Mouse (Mus musculus) left cerebral cortex, postnatal 25 days (tissue): Measurements from ENCODE around the gene Egr2. TPM values are rescaled to one million over a fixed set of nuclear protein-coding genes. Genes with fewer than 3 reads are reported as not detected.

Experiments used
- DNase-seq, 2 experiments: peaks; one replicate each; pipeline ENCODE4 v3.0.0; 2022; ENCODE audit warnings: low spot score in 2 of 2, mixed read lengths in 1 of 2
- intact Hi-C: fragments of 180-260 bp; cut with DNase I; formaldehyde crosslinking; loops from one replicate; pipeline ENCODE4 v1.15.1; 2025
- total RNA-seq, 2 experiments: library from RNA; stranded (reverse); gene quantifications; 2 replicates each; pipeline ENCODE4 v1.2.3; 2021

Gene Egr2
- total RNA-seq, result 10 to 100 TPM; 13.8 to 15.7 TPM

DNA sequence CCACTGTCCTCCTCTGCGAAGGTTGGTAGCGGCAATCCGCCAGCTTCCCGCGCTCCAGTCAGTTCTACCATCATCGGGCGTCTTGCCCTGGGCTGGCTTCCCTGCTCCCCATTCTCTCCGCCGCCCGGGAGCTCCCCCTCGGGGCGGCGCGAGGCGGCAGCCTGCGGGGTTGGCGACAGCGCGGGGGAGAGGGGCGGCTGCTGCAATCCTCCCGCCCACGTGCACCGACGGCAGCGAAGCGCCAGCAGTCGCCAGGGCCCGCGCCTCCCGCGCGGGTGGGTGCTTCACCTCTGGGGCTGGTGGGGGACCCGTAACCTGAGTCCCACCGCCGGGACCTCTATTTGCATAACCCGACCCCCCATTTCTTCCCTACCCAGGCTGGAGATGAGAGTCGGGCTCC is at the start of gene Egr2:
Egr2 (plus strand) TSS at position 220 of the 400 bp plus-strand sequence.
- DNase-seq, result peak in 1 of 2 experiments; percentile 14
- intact Hi-C loops, result loop anchor here (1.0 kb wide), 1 partner anchor 41 kb away; no protein-coding TSS in a partner anchor

DNA sequence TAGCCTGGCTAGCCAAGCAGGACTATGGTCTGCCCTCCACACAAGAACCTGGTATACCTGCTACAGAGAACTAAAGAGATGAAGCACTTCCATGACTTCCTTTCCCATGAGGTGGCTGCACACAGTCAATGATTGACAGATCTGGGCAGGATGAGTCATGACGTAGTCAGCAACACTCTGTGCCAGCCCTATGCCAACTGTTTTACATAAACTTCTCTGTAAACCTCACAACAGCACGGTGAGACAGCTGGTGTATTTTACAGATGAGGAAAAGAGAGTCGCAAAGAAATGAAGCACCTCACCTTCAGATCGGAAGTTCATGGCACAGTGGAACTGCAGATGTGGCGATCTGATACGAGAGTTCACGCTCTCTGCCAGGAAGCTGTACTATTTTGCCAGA is 47.8 kb upstream of the Egr2 start:
- intact Hi-C loops, result no loop called here

DNA sequence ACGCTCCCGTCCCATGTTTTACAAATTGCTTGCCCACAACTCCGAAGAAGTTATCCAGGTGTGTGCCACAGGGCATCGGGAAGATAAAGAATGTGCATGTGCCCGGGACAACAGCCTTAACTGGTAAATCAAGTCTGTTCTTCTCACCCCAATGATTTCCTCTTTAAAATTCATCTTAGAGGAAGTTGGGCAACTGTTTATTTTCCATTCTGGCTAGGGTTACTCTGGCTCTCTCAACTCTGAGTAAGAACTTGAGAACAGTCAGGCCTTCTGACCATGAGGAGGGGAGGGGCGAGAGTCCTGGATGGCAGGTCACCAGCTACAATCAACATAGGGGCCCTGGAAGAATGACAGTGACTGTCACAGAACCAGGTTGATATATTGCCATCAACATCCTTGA is 45.4 kb upstream of the Egr2 start:
- DNase-seq, result no peak

More for the DNA sequence above, 47.8 kb upstream of the Egr2 start:
- DNase-seq, result peak; percentile 30 to 82

DNA sequence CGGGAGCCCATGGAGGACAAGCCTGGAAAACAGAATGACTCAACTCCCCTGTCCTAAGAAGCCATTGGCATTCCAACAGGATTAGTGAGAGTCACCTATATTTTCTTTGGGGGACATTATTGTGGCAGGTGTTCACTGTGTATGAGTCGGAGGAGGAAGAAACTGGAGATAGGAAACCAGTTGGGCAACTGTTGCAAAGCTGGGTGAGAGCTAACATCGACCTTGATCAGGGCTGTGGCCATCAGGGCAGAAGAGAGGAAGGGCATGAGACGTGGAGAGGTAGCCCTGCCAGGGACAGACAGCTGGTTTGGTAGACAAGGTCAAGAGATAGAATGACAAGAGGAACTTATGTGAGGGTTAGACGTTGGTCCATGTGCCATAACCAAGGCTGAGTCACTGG is 44.6 kb upstream of the Egr2 start:
- intact Hi-C loops, result loop anchor here (5.0 kb wide), 1 partner anchor 227 kb away; no protein-coding TSS in a partner anchor
- DNase-seq, result no peak

More for the DNA sequence above, 45.4 kb upstream of the Egr2 start:
- intact Hi-C loops, result loop anchor here (5.0 kb wide), 1 partner anchor 227 kb away; no protein-coding TSS in a partner anchor

DNA sequence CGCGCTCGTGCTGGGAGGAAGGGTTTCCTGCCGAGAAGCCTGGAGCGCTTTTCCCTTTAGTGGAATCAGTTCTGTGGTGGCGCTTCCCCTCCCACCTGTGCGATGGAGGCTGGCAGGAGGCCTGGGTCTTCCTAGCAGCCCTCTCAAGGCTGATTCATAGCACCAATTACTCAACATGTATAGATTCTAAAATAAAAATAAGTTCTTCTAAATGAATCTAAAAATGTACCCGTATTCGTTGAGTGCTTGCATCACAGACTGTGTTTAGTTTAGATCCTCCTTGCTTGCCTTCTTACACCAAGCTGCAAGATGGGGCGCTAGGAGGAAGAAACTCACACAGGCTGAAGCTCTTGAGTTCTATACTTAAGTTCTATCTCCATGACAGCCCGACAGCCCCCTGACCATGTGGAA is 43.1 kb upstream of the Egr2 start:
- peak; percentile 47 to 95 for DNase-seq
- intact Hi-C loops, result loop anchor here (1.0 to 5.0 kb wide), 2 partner anchors 9 to 225 kb away; no protein-coding TSS in a partner anchor

DNA sequence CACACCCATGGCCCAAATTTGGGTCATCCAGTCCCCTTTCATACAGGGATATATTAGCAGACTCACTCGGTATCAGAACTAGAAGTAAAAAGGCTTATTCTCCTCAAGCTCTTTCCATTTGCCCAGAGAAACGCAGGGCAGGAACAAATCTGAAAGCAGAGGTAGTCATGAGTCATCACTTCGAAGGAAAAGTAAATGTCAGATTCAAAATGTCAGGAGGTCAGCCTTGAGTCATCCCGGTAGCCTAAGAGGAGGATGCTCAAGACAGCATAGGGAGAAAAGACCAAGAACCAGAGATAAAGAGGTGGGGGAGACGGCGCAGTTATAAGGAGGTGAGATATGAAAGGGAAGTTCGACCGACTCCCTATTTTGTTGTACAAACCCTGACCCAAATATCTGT is 41.7 kb upstream of the Egr2 start:
- intact Hi-C loops, result loop anchor here (5.0 kb wide), 1 partner anchor 224 kb away; no protein-coding TSS in a partner anchor

DNA sequence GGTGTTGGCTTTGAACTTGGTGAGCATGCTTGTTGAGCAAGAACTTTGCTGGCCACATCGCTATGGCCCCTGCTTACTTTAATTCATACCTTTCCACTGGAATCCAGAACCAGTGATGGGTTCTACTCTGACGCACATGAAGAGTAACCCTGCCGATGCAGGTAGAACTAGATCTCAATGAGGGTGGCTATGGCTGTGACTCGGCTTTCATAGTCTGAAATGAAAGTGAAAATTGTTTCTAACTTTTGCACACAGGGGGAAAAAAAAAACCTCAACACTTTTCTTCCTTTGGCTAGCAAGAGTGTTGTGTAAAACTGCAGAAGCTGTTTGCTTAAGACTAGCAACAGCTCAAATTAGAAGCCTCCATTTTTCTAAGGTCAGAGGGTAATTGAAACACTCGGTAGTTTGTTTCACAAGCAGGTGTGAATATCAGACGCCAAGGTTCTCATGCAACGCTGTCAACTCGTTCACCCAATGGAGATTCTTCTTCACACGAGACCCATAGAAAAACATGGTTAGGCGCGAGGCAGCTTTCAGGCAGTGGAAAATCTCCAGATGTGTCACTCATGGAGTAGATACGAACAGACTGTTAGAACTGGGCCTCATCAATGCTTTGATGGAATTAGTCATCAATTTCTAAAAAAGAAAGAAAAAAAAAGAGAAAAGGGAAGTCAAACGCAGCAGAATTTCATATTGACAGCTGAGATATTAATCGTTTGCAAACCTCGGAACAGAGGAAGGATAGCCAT is 38.0 kb upstream of the Egr2 start:
- intact Hi-C loops, result no loop called here
- DNase-seq, result no peak

More for the DNA sequence above, 41.7 kb upstream of the Egr2 start:
- peak in 1 of 2 experiments; percentile 10 for DNase-seq

DNA sequence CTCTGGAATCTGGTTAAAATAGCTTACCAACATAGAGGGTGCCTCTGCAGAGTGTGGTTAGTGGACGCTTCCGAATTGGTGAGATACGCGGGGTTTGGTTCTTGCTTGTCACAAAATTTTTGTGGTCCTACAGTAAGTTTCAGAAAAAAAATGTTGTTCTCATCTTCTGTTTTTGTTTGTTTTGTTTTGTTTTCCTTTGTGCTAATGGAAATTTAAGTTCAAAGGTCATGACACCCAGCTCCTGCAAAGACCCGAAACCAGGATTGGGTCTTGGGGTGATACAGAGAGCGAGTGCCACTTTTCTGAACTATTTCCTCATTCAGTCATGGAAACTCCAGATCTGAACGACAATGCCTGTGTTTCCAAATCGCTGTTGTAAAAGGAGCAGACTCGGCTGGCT is 37.3 kb upstream of the Egr2 start:
- DNase-seq, result no peak
- intact Hi-C loops, result no loop called here

DNA sequence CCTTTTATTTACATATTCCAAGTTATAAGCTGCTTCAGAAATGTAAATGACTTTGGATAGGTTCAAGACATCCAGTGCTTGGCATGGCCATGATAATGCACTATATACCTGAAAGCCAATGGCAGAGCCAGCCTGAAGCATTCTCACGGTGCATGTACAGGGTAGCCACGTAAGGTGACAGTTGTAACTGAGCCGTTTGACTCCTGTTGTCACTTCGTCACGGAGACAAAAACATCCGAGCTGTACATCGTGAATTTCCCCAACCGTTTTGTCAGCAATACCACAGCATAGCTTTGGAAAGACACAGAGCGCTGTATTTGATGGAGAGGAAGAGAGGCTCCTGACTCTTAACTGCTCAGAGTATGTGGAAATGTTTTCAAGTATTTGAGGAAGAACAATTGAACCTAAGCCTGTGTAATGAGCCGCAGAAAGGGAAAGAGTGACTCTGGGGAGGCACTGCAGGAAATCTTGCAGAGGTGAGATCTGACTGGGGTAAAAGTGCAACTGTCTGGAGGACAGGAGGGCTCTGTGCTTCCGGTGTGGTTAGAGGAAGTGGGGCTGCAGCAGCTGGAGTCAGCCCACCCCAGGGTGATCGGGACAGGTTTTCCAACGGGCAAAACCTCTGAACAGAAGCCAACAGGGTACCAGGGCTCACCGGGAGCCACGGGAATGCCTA is 31.8 kb upstream of the Egr2 start:
- intact Hi-C loops, result no loop called here
- DNase-seq, result no peak

DNA sequence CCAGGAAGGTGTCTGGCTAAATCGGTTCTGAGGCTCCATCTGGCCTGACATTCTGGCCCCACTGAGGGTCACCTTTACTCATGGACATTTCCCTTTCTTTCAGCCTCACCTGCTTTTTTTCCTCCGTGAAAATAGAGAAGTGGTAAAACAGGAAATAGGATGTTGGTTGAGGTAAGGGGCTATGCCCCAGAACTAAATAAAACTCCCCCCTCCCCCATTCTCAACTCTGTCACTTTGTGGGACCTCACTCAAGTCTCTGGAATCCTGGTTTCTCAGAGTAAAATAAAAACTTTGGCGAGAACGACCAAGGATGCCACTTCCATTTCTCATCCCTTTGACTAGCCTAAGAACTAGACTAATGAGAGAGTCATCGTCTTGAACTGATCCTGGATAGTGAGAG is 31.2 kb upstream of the Egr2 start:
- intact Hi-C loops, result no loop called here
- DNase-seq, result no peak

DNA sequence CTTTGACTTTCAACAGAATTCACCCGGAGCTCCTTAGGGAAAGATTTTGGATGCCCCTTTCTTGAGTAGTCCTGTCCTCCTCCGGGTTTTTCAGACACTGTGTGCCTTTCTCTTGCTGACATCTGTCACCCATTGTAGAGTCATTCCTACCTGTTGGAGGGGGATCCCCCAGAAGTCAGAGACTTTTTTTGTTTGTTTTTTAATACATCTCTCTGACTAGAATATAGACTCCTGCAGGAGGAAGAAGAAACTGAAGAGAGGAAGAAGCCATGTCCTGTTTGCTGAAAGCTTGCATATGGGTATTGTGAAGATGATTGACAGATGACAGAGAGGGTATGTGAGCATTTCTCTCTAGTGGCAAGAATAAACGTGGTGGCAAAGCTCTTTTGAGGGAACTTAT is 30.0 kb upstream of the Egr2 start:
- intact Hi-C loops, result no loop called here
- DNase-seq, result no peak

DNA sequence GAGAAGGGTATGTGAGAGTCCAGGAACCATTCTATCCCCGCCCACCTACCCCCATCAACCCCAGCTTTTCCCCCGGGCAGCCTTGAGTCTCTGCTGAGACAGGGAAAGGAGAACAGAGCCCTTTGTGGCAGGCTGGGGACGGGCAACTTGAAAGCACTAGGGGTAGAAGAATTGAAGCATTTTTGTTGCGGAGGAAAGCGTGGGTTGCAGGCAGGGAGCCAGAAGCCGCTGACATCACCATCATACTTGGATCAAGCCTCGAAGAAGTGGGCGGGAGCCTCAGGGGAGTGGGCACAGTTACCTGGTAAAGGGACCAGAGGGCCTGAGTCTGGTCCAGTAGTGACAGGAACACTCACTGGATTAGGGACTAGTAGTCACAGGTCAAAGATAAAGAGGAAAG is 23.1 kb upstream of the Egr2 start:
- peak; percentile 41 to 76 for DNase-seq
- intact Hi-C loops, result no loop called here

DNA sequence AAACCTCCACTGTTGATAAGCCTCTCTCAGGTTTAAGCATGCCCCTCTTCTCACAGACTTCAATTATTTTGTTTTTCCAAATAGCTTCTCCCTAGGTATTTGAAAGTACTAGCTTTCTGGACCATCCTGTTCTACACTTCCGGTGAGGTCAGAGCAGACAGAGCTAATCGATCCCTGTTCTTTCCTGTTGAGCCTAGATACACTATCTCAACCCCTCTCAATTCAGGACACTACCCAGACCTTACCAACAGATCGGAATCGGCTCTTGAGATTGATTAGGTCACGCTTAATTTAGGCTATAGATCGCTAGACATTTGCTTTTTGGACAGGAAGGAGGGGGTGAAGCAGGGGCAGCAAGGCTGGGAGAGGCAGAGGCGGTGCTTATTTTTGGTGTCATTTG is 22.4 kb upstream of the Egr2 start:
- intact Hi-C loops, result no loop called here
- DNase-seq, result no peak

DNA sequence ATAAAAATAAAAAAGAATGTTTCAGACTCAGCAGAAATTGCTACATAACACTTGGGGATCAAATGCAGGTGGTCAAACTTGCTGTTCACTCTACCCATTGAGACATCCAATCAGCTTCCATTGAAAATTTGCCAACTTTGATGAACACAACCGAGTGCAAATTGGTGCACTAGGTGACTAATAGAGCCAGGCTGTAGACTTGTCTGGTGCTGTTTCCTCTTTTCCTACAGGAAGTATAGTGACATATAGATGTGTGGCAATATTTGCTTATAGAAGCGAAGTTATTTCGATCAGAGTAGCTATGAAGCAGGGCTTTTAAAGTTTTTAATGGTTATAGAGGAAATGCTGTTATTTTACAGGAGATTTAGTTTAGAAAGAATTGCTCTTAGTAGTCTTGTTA is 16.5 kb upstream of the Egr2 start:
- DNase-seq, result no peak
- intact Hi-C loops, result no loop called here

DNA sequence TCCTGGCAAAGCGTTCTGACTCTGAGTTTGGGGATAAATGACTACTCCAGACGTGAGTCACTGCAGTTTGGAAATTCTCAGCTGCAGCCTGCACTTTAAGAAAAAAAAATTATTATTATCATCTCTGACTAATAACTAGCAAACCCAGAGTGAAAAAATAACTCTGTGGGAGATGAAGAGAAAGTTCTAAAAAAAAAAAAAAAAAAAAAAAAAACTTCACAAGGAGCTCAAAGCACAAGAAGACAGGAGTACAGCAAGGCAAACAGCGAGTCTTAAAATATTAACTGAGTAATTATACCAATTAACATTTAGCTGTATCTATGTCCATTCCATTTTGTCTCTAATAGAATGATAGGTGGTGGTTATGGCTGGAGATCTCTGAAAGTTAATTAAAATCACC is 11.1 kb upstream of the Egr2 start:
- DNase-seq, result no peak
- intact Hi-C loops, result no loop called here

DNA sequence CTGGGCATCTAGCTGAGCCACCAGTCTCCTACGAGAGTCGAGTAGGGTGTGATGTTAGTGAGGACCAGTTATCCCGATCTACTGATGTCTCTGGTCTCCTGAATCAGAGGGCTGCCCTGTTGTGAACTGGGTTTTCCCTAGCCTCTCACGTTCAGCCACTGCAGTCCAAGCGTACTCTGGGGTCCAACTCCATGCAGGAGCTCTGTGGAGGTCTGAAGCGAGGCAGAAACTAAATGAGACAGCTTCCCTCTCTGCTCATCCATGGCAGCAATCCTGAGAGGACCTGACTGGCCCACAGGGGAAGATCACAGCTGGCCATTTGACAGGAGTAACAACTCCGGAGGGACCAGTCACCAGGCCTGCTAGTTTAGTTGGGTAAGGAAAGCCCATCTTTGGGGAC is 10.6 kb upstream of the Egr2 start:
- intact Hi-C loops, result no loop called here
- DNase-seq, result no peak

DNA sequence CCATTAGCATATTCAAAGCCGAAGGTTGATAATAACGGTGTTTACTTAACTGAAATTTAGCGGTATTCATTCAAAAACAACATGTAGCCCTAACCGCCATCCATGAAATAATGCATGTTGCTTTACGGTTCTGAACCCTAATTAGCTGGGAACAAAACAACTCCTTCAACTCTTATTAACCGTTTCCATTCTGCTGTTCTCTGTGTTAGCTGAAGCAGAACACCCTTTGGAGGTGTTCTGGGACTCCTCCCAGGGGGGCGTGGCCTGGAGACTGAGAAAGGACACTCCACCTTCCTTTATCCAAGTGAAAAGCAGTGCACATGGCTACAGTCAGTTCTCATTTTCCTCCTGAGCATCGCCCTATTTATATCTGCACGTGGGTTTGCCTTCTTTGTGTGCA is 8.8 kb upstream of the Egr2 start:
- intact Hi-C loops, result no loop called here
- no peak for DNase-seq

DNA sequence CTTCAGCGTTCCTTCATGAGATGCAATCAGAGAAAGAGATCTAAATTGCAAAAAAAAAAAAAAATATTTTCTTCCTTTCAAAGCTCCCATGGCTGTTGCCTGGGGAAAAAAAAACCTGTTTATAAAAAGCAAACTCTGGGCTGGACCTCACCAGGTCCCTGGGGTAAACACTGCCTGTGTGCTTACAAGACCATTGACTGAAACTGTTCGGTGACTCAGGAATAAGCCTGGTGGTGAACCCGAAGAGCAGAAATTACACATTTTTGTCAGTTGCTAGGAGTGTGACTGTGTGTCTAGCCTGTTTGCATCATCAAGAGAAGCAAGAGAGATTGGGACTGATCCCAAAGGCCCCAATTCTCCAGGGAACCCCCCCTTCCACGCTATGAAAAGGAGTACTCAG is 5.5 kb upstream of the Egr2 start:
- intact Hi-C loops, result no loop called here
- no peak for DNase-seq

DNA sequence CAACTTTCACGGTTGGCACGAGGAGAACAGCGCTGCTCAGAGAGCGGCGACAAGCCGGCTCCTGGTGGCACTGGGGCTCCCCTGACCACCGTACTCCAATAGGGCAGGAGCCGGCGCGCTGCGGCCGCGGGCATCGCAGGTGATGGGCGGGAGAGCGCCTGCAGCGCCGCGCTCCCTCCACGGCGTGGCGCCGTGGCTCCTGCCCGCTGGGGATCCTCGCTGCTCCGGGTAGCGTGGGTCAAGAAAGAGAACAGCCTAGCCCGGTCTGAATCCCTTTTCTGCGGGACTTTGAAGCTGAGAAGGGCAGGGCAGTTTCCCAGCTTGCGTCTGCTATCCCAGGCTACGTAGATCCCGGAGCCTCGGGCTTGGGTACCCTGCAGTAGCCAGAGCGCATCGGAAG is 697 bp downstream of the Egr2 start:
- DNase-seq, result peak; percentile 65 to 76
- intact Hi-C loops, result loop anchor here (1.0 to 2.0 kb wide), 6 partner anchors 42 to 323 kb away; no protein-coding TSS in a partner anchor

DNA sequence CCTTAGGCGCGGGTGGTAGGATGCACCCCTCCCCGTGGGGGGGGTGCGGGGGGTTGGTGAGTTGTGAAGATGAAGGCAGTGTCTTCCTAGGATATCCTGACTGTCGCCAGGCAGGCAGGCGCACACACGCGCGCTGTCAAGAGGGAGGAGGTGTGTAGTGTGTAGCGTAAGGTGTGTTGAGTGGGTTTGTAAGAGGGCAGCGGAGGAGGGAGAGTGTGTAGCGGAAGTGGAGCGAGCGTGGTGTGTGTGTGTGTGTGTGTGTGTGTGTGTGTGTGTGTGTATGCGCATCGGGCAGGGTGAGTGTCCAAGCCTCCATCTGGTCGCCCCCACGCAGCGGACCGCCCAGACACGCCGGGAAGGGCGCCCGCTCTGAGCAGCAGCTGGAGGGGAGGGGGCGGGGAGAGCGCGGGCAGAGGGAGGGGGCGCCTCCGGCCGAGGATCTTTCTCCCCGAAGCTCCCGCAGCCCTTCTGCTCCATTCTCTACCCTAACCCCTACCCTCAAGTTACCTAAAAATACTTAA is 1.4 kb downstream of the Egr2 start:
- peak; percentile 52 to 82 for DNase-seq
- intact Hi-C loops, result loop anchor here (1.0 to 2.0 kb wide), 5 partner anchors 54 to 322 kb away; no protein-coding TSS in a partner anchor
